Mouse (Mus musculus) embryonic stem cell, embryonic (primary cell): ENCODE data around the gene Klhl20.
"Not testable (repeated sequence)": the region's sequence is repeated elsewhere in the genome, so short reads cannot be mapped to it uniquely, and the experiment has no call there.

Experiments used
- CTCF ChIA-PET, 4 experiments: fragments of 300-600 bp in 2 of 4; fragments of 350-600 bp in 2 of 4; sonication (Branson Sonifier 250); formaldehyde crosslinking; loops; one replicate each; lab custom pipeline; 2022; ENCODE audit warnings: inconsistent platforms in 2 of 4; lab: Charles Lee
- POLR2A ChIA-PET, 4 experiments: fragments of 300-600 bp in 2 of 4; fragments of 350-600 bp in 2 of 4; sonication (Branson Sonifier 250); formaldehyde crosslinking; loops; one replicate each; lab custom pipeline; 2022; ENCODE audit warnings: antibody characterized with exemption in 4 of 4, inconsistent platforms in 1 of 4; lab: Charles Lee

Klhl20 gene

GRCm38 (mm10) chr1:161130726-161131664, at the start of gene Klhl20:
TSS of gene Klhl20 (minus strand) at chr1:161131511.
- ChIA-PET POLR2A (interaction anchor here (0.5 to 8.2 kb wide), 58 partner anchors 9 to 241 kb away, joined by 3 to 76 read pairs (median 4); partner anchors contain the start of genes Ankrd45 (in 3 of the 4), Zbtb37 (in 3 of the 4), Rc3h1 (in 2 of the 4) and Cenpl (in 1 of the 4)), CTCF (interaction anchor here in 3 of 4 experiments (0.8 to 1.0 kb wide), 3 partner anchors 12 to 65 kb away, joined by 3 read pairs; no protein-coding TSS in a partner anchor)

GRCm38 (mm10) chr1:161180674-161181073, 49.4 kb upstream of the Klhl20 start:
- CTCF ChIA-PET: interaction anchor here in 1 of 4 experiments (5.4 kb wide), 1 partner anchor 15 kb away, joined by 21 read pairs; no protein-coding TSS in a partner anchor
- POLR2A ChIA-PET: interaction anchor here in 1 of 4 experiments (0.6 to 3.5 kb wide), 4 partner anchors 15 to 145 kb away, joined by 3 to 18 read pairs (median 8); partner anchors contain the start of gene Zbtb37

- POLR2A ChIA-PET: interaction anchor here (0.7 to 4.6 kb wide), 18 partner anchors 10 to 136 kb away, joined by 3 to 40 read pairs (median 5); partner anchors contain the start of genes Zbtb37 (in 3 of the 4) and Klhl20 (in 1 of the 4)
Observed at GRCm38 (mm10) chr1:161170651-161171050, 39.3 kb upstream of the Klhl20 start.

GRCm38 (mm10) chr1:161160266-161160665, 29.0 kb upstream of the Klhl20 start:
- CTCF ChIA-PET: interaction anchor here in 2 of 4 experiments (0.6 to 1.3 kb wide), 4 partner anchors 11 to 133 kb away, joined by 3 to 4 read pairs (median 3); no protein-coding TSS in a partner anchor
- POLR2A ChIA-PET: interaction anchor here in 3 of 4 experiments (0.6 to 7.7 kb wide), 28 partner anchors 8 to 254 kb away, joined by 3 to 172 read pairs (median 7); partner anchors contain the start of genes Zbtb37 (in 3 of the 3), Ankrd45 (in 2 of the 3), Klhl20 (in 2 of the 3) and Cenpl (in 1 of the 3)

More at GRCm38 (mm10) chr1:161170651-161171050, 39.3 kb upstream of the Klhl20 start:
- CTCF ChIA-PET: interaction anchor here in 2 of 4 experiments (0.6 to 1.8 kb wide), 8 partner anchors 10 to 131 kb away, joined by 3 to 10 read pairs (median 3); partner anchors contain the start of gene Klhl20 (in 1 of the 2)

GRCm38 (mm10) chr1:161159214-161159613, 27.9 kb upstream of the Klhl20 start, which contains the start of gene Tex50:
TSS of gene Tex50 (minus strand) at chr1:161159314.
- POLR2A ChIA-PET: interaction anchor here (0.5 to 7.7 kb wide), 21 partner anchors 8 to 607 kb away, joined by 3 to 172 read pairs (median 7); partner anchors contain the start of genes Ankrd45 (in 2 of the 4), Zbtb37 (in 2 of the 4) and Klhl20 (in 1 of the 4)
- CTCF ChIA-PET: no interaction called here

GRCm38 (mm10) chr1:161156546-161156945, 25.2 kb upstream of the Klhl20 start:
- CTCF ChIA-PET: interaction anchor here in 2 of 4 experiments (0.6 to 1.1 kb wide), 2 partner anchors 100 to 720 kb away, joined by 4 to 16 read pairs; no protein-coding TSS in a partner anchor

GRCm38 (mm10) chr1:161151098-161151497, 19.8 kb upstream of the Klhl20 start:
- ChIA-PET CTCF (interaction anchor here in 1 of 4 experiments (0.8 kb wide), 1 partner anchor 56 kb away, joined by 3 read pairs; no protein-coding TSS in a partner anchor), POLR2A (interaction anchor here in 3 of 4 experiments (1.0 to 5.2 kb wide), 13 partner anchors 8 to 116 kb away, joined by 3 to 37 read pairs (median 7); partner anchors contain the start of genes Zbtb37 (in 3 of the 3), Ankrd45 (in 1 of the 3), Cenpl (in 1 of the 3) and Dars2 (in 1 of the 3))

More at GRCm38 (mm10) chr1:161156546-161156945, 25.2 kb upstream of the Klhl20 start:
- POLR2A ChIA-PET: interaction anchor here in 3 of 4 experiments (0.6 to 7.7 kb wide), 24 partner anchors 9 to 590 kb away, joined by 3 to 172 read pairs (median 4); partner anchors contain the start of genes Zbtb37 (in 3 of the 3), Ankrd45 (in 2 of the 3) and Klhl20 (in 2 of the 3)

GRCm38 (mm10) chr1:161147888-161148287, 16.6 kb upstream of the Klhl20 start:
- POLR2A ChIA-PET: interaction anchor here in 2 of 4 experiments (0.7 to 13.2 kb wide), 6 partner anchors 8 to 111 kb away, joined by 3 to 226 read pairs (median 6); partner anchors contain the start of genes Tex50 (in 2 of the 2) and Zbtb37 (in 1 of the 2)
- CTCF ChIA-PET: no interaction called here

- POLR2A ChIA-PET: interaction anchor here in 3 of 4 experiments (0.7 to 13.2 kb wide), 7 partner anchors 11 to 126 kb away, joined by 3 to 226 read pairs (median 4); partner anchors contain the start of genes Tex50 (in 1 of the 3) and Zbtb37 (in 1 of the 3)
- CTCF ChIA-PET: not testable (repeated sequence)
Observed at GRCm38 (mm10) chr1:161145611-161146010, 14.3 kb upstream of the Klhl20 start.

GRCm38 (mm10) chr1:161143216-161143615, 11.9 kb upstream of the Klhl20 start:
- ChIA-PET CTCF (interaction anchor here in 2 of 4 experiments (1.0 to 1.2 kb wide), 3 partner anchors 12 to 53 kb away, joined by 3 read pairs; partner anchors contain the start of gene Klhl20 (in 1 of the 2)), POLR2A (interaction anchor here (0.5 to 13.2 kb wide), 25 partner anchors 9 to 886 kb away, joined by 3 to 226 read pairs (median 5); partner anchors contain the start of genes Klhl20 (in 2 of the 4), Zbtb37 (in 2 of the 4), Prdx6 (in 1 of the 4) and Rc3h1 (in 1 of the 4))

GRCm38 (mm10) chr1:161142531-161143159, 11.3 kb upstream of the Klhl20 start, which contains the start of gene Ankrd45:
TSS of gene Ankrd45 (plus strand) at chr1:161142691.
- CTCF ChIA-PET: interaction anchor here in 2 of 4 experiments (0.6 to 1.2 kb wide), 5 partner anchors 11 to 208 kb away, joined by 3 read pairs; partner anchors contain the start of gene Klhl20 (in 1 of the 2)
- POLR2A ChIA-PET: interaction anchor here (0.5 to 13.2 kb wide), 27 partner anchors 10 to 886 kb away, joined by 3 to 226 read pairs (median 5); partner anchors contain the start of genes Klhl20 (in 2 of the 4), Zbtb37 (in 2 of the 4), Prdx6 (in 1 of the 4) and Rc3h1 (in 1 of the 4)

- ChIA-PET POLR2A (interaction anchor here in 3 of 4 experiments (0.6 to 13.2 kb wide), 21 partner anchors 9 to 111 kb away, joined by 3 to 226 read pairs (median 5); partner anchors contain the start of genes Klhl20 (in 3 of the 3), Zbtb37 (in 3 of the 3), Prdx6 (in 1 of the 3) and Tex50 (in 1 of the 3)), CTCF (interaction anchor here in 1 of 4 experiments (0.8 kb wide), 1 partner anchor 56 kb away, joined by 3 read pairs; no protein-coding TSS in a partner anchor)
Observed at GRCm38 (mm10) chr1:161140026-161140762, 8.9 kb upstream of the Klhl20 start.

- ChIA-PET CTCF (no interaction called here), POLR2A (interaction anchor here in 3 of 4 experiments (0.6 to 13.2 kb wide), 17 partner anchors 8 to 104 kb away, joined by 3 to 226 read pairs (median 8); partner anchors contain the start of genes Klhl20 (in 3 of the 3), Zbtb37 (in 3 of the 3) and Tex50 (in 1 of the 3))
Observed at GRCm38 (mm10) chr1:161139496-161139895, 8.2 kb upstream of the Klhl20 start.

GRCm38 (mm10) chr1:161126461-161126860, 4.8 kb downstream of the Klhl20 start:
- ChIA-PET POLR2A (interaction anchor here in 3 of 4 experiments (0.6 to 8.2 kb wide), 7 partner anchors 16 to 956 kb away, joined by 3 to 76 read pairs (median 4); partner anchors contain the start of genes Zbtb37 (in 3 of the 3) and Ankrd45 (in 1 of the 3)), CTCF (interaction anchor here in 1 of 4 experiments (0.6 kb wide), 1 partner anchor 850 kb away, joined by 4 read pairs; no protein-coding TSS in a partner anchor)
